Mouse (Mus musculus) intestine, embryonic 16.5 days (tissue): Measurements from ENCODE around the gene Dnah2. TPM values are rescaled to one million over a fixed set of nuclear protein-coding genes. Genes with fewer than 3 reads are reported as not detected.

ENCODE experiments used
- ATAC-seq: fragments of 200-750 bp; cut with Nextera tagmentation; 2 replicates; pipeline ENCODE4 v1.8.0; 2017; ENCODE audit warnings: moderate TSS enrichment, moderate library complexity
- H3K27ac ChIP-seq: fragments of 300-500 bp; sonication (generic); 2 replicates; pipeline ENCODE4 v1.5.1; 2014; ENCODE audit warnings: mild to moderate bottlenecking, low read length
- H3K27me3 ChIP-seq: fragments of 300-500 bp; sonication (generic); replicated peaks from 2 replicates; pipeline ENCODE4 v1.6.1; 2014; ENCODE audit warnings: low read length, control low read depth, mixed read lengths; ENCODE audit not compliant: control insufficient read depth, insufficient read depth
- H3K36me3 ChIP-seq: fragments of 300-500 bp; sonication (generic); 2 replicates; pipeline ENCODE4 v1.6.1; 2014; ENCODE audit warnings: low read length, control low read depth; ENCODE audit not compliant: control insufficient read depth, insufficient read depth
- H3K4me1 ChIP-seq: fragments of 300-500 bp; sonication (generic); 2 replicates; pipeline ENCODE4 v1.6.1; 2014; ENCODE audit warnings: low read length, control low read depth, mixed read lengths; ENCODE audit not compliant: control insufficient read depth, insufficient read depth
- H3K4me2 ChIP-seq: fragments of 300-500 bp; sonication (generic); 2 replicates; pipeline ENCODE4 v1.6.1; 2014; ENCODE audit warnings: low read depth, low read length, control low read depth
- H3K4me3 ChIP-seq: fragments of 300-500 bp; sonication (generic); 2 replicates; pipeline ENCODE4 v1.5.1; 2014; ENCODE audit warnings: mild to moderate bottlenecking, low read length
- H3K9ac ChIP-seq: fragments of 300-500 bp; sonication (generic); 2 replicates; pipeline ENCODE4 v1.6.1; 2014; ENCODE audit warnings: low read depth, low read length
- H3K9me3 ChIP-seq: fragments of 300-500 bp; sonication (generic); 2 replicates; pipeline ENCODE4 v1.6.1; 2016; ENCODE audit warnings: low read length, control low read depth; ENCODE audit not compliant: control insufficient read depth
- WGBS: fragments of 180-500 bp; shearing (Covaris S2); extraction: QIAGEN DNeasy Blood & Tissue Kit; methylation state at CpG from one replicate; pipeline ENCODE4 v1.1.7; 2014; 5-methylcytosine and 5-hydroxymethylcytosine counted together
- polyA plus RNA-seq: library from polyadenylated mRNA; unstranded; fragments of >200 nt; fragmentation: Nextera tagmentation; extraction: Ambion mirVana; gene quantifications from 2 replicates; pipeline ENCODE4 v1.2.1, GENCODE M21; 2015

The Dnah2 gene
- polyA plus RNA-seq, 1 experiment from 2014 or later = 0.93 TPM

DNA sequence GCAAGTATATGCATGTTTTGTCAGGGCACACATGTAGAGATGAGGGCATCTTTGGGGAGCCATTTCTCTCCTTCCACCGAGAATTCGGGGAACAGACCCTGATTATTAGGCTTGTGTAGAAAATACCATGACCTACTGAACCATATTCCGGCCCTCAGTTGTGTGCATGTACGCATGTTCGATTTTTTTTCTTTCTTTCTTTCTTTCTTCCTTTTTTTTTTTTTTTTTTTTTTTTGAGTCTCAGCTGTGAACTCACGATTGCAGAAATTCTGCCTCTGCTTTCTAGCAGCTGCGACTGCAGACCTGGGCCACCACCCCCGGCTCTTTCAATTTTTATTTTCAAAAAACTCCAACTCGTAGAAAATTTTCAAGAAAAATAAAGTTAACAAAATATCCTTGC, 23.2 kb downstream of the Dnah2 start:
- ATAC-seq = no peak

DNA sequence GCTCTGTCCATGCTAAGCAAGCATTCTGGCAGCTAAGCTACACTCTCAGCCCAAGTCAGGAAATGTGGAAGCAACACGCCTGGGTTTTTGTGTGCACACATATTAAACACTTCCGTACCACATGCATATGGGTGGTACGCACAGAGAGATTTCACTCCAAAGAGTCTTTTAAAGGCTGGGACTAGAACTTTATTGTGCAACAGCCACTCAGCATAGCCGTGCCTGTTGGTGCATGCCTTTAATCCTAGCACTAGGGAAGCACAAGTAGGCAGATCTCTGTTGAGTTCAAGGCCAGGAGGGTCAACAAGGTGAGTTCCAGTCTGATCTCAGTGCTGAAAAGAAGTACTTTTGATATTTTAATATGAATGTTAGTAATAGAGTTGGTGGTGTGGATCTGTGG, 25.3 kb downstream of the Dnah2 start:
- H3K9me3 ChIP-seq = no peaks in the 10 kb centered on the region
- H3K27me3 ChIP-seq = no peaks in the 10 kb centered on the region
- no peaks in the 10 kb centered on the region for H3K36me3 ChIP-seq
- H3K4me1 ChIP-seq = no peaks in the 10 kb centered on the region
- ATAC-seq = no peak
- 93% methylated on average over 4 of the region's 4 CpGs for WGBS
- no peak overlapping the region for H3K4me2 ChIP-seq
- no peak overlapping the region for H3K9ac ChIP-seq
- H3K4me3 ChIP-seq = no peak overlapping the region
- no peak overlapping the region for H3K27ac ChIP-seq

More for the DNA sequence above, 23.2 kb downstream of the Dnah2 start:
- Histone ChIP-seq H3K4me1 (no peaks in the 10 kb centered on the region), H3K27ac (no peak overlapping the region), H3K4me2 (no peak overlapping the region), H3K9ac (no peak overlapping the region), H3K4me3 (no peak overlapping the region), H3K36me3 (no peaks in the 10 kb centered on the region), H3K27me3 (no peaks in the 10 kb centered on the region), H3K9me3 (no peaks in the 10 kb centered on the region)
- WGBS = 88% methylated on average over 9 of the region's 9 CpGs

DNA sequence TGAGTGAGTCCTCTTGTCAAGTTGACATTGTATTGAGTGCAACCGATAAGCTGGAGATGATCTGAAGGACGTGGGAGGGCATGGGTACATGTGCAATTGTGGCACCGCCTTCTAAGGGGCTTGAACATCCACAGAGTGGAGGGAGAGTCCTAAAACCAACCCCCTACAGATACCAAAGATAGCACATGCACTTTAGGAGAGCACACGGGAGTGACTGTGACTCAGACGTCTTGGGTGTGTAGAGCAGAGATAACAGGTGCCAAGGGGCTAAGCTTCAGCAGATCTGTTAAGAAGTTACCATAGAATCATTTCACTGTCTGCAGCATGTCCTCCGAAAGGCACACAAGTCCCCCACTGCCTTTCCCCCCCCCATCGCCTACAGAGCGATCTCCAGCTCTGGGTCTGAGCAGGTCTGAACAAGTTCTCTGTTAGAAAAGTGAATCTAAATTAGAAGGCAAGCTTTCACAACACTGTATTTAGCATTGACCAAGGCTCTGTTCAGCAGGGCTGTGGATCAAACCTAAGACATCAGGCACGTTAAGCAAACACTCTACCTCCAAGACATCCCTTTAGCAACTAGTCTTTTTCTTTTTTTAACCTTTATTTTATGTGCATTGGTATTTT, 27.3 kb downstream of the Dnah2 start:
- no peak overlapping the region for H3K27ac ChIP-seq
- no peaks in the 10 kb centered on the region for H3K9me3 ChIP-seq
- no peaks in the 10 kb centered on the region for H3K36me3 ChIP-seq
- H3K27me3 ChIP-seq = no peaks in the 10 kb centered on the region
- no peak for ATAC-seq
- H3K4me3 ChIP-seq = no peak overlapping the region
- no peaks in the 10 kb centered on the region for H3K4me1 ChIP-seq
- H3K9ac ChIP-seq = no peak overlapping the region
- WGBS = 80% methylated on average over 9 of the region's 9 CpGs
- H3K4me2 ChIP-seq = no peak overlapping the region

DNA sequence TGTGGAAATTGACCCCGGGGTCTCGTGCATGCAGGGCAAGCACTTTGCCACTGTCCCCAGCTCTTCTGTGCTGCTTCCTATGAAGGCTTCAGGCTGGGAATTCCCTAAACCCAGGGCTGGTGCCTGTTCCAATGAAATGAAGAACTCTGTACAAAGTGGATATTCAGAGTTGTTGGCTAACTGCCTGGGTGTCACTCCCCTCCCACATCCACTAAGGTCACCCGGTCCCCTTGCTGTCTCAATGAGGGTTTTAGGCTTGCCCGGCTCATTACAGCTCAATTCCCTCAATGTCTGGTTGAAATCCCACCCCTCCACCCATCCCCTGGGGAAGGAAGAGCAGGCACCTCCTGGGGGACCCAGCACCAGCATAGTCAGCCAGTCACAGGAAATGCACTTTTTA, 28.9 kb downstream of the Dnah2 start:
- H3K9ac ChIP-seq = no peak overlapping the region
- H3K27ac ChIP-seq = no peak overlapping the region
- no peak for ATAC-seq
- no peaks in the 10 kb centered on the region for H3K27me3 ChIP-seq
- no peaks in the 10 kb centered on the region for H3K36me3 ChIP-seq
- H3K4me1 ChIP-seq = no peaks in the 10 kb centered on the region
- no peak overlapping the region for H3K4me3 ChIP-seq
- H3K4me2 ChIP-seq = no peak overlapping the region
- no peaks in the 10 kb centered on the region for H3K9me3 ChIP-seq
- WGBS = 75% methylated on average over 4 of the region's 4 CpGs

DNA sequence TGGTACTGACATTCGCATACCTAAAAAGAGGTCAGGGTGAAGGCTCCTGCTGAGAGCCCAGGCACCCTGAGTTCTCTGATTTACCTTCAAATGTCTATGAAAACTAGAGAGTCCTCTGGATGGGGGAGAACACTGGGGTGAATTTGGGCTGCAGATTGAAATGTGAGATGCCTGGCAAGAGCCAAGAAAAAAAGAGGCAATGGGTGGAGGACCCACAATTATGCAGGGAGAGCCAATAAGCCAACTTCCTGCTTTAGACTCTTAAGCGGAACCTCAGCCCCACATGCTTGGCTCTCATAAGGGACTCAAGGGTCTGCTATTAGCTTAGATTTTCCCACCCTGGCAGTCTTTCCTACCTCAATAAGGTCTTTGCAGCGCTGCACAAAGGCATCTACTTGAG, 32.2 kb downstream of the Dnah2 start:
- 69% methylated on average over 3 of the region's 3 CpGs for WGBS
- no peaks in the 10 kb centered on the region for H3K36me3 ChIP-seq
- no peak overlapping the region for H3K27ac ChIP-seq
- H3K4me2 ChIP-seq = no peak overlapping the region
- no peaks in the 10 kb centered on the region for H3K9me3 ChIP-seq
- no peaks in the 10 kb centered on the region for H3K27me3 ChIP-seq
- H3K4me3 ChIP-seq = no peak overlapping the region
- no peaks in the 10 kb centered on the region for H3K4me1 ChIP-seq
- no peak for ATAC-seq
- H3K9ac ChIP-seq = no peak overlapping the region

DNA sequence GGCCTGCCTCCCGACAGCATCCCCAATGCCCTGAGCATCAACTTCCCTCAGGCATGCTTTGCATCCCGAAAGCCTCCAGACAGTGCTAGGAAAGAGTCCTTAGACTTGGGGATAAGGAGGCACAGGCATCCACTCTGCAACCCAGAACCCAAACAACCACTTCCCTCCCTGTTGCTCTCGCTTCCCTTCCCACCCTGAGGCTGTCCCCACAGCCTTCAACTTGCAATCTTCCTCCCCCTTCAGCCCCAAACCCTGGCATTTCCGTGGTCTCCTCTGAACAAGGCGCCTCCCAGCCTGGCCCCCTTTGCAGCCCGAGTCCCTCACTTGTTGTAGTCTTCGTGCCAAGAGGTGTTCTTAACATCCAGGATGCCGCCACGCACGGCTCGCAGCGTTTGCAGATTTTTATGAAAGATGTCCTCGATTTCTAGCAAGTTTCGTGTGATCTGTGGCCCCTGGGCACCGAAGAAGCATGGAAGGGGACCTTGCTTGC, 32.7 kb downstream of the Dnah2 start:
- Histone ChIP-seq H3K4me1 (no peaks in the 10 kb centered on the region), H3K27ac (no peak overlapping the region), H3K4me3 (no peak overlapping the region), H3K9me3 (no peaks in the 10 kb centered on the region), H3K36me3 (no peaks in the 10 kb centered on the region), H3K4me2 (no peak overlapping the region), H3K9ac (no peak overlapping the region), H3K27me3 (no peaks in the 10 kb centered on the region)
- ATAC-seq = no peak
- 64% methylated on average over 15 of the region's 15 CpGs for whole genome bisulfite sequencing

DNA sequence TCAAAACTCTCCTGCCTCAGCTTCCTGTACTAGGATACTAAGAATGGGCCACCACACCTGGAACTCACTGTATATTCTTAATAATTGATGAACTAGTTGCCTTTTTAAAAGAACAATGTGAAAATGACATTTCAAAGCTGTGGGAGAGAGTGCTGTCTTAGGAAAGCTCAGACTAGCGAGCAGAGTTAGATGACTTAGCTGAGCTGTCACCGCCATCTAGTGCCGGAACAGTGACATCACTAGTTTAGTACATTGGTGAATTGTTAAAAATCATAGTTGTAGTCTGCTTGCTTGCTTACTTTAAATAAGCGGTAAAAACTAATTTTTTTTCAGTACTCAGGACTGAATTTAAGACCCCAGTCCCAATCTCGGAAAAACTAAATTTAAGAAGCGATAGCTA, 35.1 kb downstream of the Dnah2 start:
- Histone ChIP-seq H3K27ac (no peak overlapping the region), H3K9ac (no peak overlapping the region), H3K4me2 (no peak overlapping the region), H3K27me3 (no peaks in the 10 kb centered on the region), H3K36me3 (no peaks in the 10 kb centered on the region), H3K9me3 (no peaks in the 10 kb centered on the region), H3K4me1 (no peaks in the 10 kb centered on the region), H3K4me3 (no peak overlapping the region)
- WGBS = 10% methylated on average over 6 of the region's 6 CpGs
- no peak for ATAC-seq

DNA sequence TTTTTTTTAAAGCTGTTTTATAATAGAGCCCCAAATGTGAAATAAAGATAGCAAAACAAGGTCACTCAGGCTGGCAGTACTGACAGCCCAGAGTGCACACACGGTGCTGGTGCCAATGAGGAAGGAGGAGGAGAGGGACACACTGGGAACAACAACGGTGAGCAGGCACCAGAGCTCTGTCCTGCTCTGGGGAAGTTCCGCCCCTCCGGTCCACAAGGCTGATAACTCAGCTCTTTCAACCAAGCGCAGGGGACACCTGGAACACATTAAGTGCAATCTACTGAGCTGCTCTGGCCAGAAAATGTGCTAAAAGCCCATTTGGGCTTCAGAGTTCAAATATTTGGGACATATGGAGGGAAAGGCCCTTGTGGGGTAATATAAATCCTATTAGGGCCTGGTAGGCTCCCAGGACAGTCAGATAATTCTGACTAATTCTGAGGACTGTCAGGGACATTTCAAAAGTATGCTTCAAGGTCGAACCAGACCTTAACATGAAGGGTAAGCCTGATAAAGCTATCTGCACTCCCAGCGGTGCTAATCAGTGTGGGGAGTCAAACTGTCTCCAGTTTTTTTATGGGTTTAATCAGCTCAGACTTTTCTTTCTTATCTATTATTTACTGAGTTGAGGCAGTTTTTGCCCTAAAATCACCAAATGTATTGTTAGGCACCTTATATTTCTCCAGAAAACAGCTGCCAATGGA, 38.0 kb downstream of the Dnah2 start:
- Histone ChIP-seq H3K9ac (no peak overlapping the region), H3K4me3 (no peak overlapping the region), H3K36me3 (no peaks in the 10 kb centered on the region), H3K4me1 (no peaks in the 10 kb centered on the region), H3K9me3 (no peaks in the 10 kb centered on the region), H3K27ac (no peak overlapping the region), H3K4me2 (no peak overlapping the region), H3K27me3 (no peaks in the 10 kb centered on the region)
- 0 out of 2 replicates have a peak, but pooled peaks have one; percentile 42 for ATAC-seq
- WGBS = 26% methylated on average over 7 of the region's 7 CpGs

DNA sequence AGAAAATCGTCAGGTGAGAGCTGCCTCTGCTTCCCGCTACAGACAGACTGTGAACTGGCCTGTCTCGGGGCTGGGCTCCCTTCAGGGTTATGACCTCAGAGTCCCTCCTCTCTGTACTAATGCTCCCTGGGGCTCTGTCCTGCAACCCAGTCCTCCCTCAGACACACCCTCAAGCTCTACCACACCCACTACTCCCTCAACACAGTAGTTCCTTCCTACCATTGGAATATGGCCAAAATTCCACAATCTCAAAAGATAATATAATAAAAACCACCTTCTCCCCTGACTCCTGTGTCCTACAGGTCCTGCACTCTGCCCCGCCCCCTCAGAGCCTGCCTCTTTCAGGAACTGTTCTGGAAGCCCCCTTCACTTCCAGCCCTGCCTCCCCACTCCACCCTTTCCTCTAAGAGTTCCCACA, 45.0 kb downstream of the Dnah2 start:
- Histone ChIP-seq H3K4me2 (no peak overlapping the region), H3K36me3 (no peaks in the 10 kb centered on the region), H3K27ac (peak overlapping the region; percentile 14; the same call in 1 of the 2 replicates), H3K4me1 (peaks cover 24% of the 10 kb centered on the region), H3K4me3 (no peak overlapping the region), H3K27me3 (no peaks in the 10 kb centered on the region), H3K9me3 (no peaks in the 10 kb centered on the region), H3K9ac (no peak overlapping the region)
- ATAC-seq = peak; percentile 97
- WGBS = 27% methylated on average over 4 of the region's 4 CpGs
